Mouse (Mus musculus) embryonic stem cell, embryonic (primary cell): ENCODE data around the gene Gm17387.
"Not testable (repeated sequence)": the region's sequence is repeated elsewhere in the genome, so short reads cannot be mapped to it uniquely, and the experiment has no call there.

ENCODE experiments used
- CTCF ChIA-PET, 4 experiments: fragments of 300-600 bp in 2 of 4; fragments of 350-600 bp in 2 of 4; sonication (Branson Sonifier 250); formaldehyde crosslinking; loops; one replicate each; lab custom pipeline; 2022; ENCODE audit warnings: inconsistent platforms in 2 of 4; lab: Charles Lee
- POLR2A ChIA-PET, 4 experiments: fragments of 300-600 bp in 2 of 4; fragments of 350-600 bp in 2 of 4; sonication (Branson Sonifier 250); formaldehyde crosslinking; loops; one replicate each; lab custom pipeline; 2022; ENCODE audit warnings: antibody characterized with exemption in 4 of 4, inconsistent platforms in 1 of 4; lab: Charles Lee

The Gm17387 gene

GRCm38 (mm10) chr7:141006914-141007313 lies 22.0 kb upstream of the Gm17387 start:
- ChIA-PET POLR2A (interaction anchor here in 3 of 4 experiments (0.8 to 6.8 kb wide), 22 partner anchors 12 to 98 kb away, joined by 3 to 45 read pairs (median 4); partner anchors contain the start of genes B4galnt4 (in 1 of the 3), Gm45717 (in 1 of the 3), Ifitm1 (in 1 of the 3) and Ifitm2 (in 1 of the 3)), CTCF (interaction anchor here in 3 of 4 experiments (0.6 to 3.9 kb wide), 8 partner anchors 26 to 129 kb away, joined by 3 to 45 read pairs (median 6); partner anchors contain the start of gene Pgghg (in 1 of the 3))

- ChIA-PET POLR2A (interaction anchor here (0.6 to 6.8 kb wide), 42 partner anchors 8 to 151 kb away, joined by 3 to 45 read pairs (median 5); partner anchors contain the start of genes Ifitm1 (in 2 of the 4), Ifitm2 (in 2 of the 4), B4galnt4 (in 1 of the 4) and Gm45717 (in 1 of the 4)), CTCF (interaction anchor here (0.6 to 3.9 kb wide), 56 partner anchors 11 to 635 kb away, joined by 3 to 45 read pairs (median 4); partner anchors contain the start of gene Pgghg (in 1 of the 4))
Observed at GRCm38 (mm10) chr7:141008312-141008761, 20.6 kb upstream of the Gm17387 start.

GRCm38 (mm10) chr7:141008938-141009660 lies 19.8 kb upstream of the Gm17387 start:
- ChIA-PET CTCF (interaction anchor here (0.6 to 3.9 kb wide), 37 partner anchors 11 to 634 kb away, joined by 3 to 45 read pairs (median 4); partner anchors contain the start of gene Pgghg (in 1 of the 4)), POLR2A (interaction anchor here in 3 of 4 experiments (0.5 to 6.8 kb wide), 39 partner anchors 16 to 386 kb away, joined by 3 to 45 read pairs (median 5); partner anchors contain the start of genes Ifitm1 (in 2 of the 3), Ifitm2 (in 2 of the 3), B4galnt4 (in 1 of the 3) and Gm45717 (in 1 of the 3))

GRCm38 (mm10) chr7:141009665-141010064 lies 19.3 kb upstream of the Gm17387 start:
- POLR2A ChIA-PET, result interaction anchor here in 3 of 4 experiments (0.6 to 6.8 kb wide), 17 partner anchors 16 to 105 kb away, joined by 3 to 45 read pairs (median 4); partner anchors contain the start of genes Gm45717 (in 1 of the 3), Ifitm1 (in 1 of the 3) and Ifitm2 (in 1 of the 3)
- CTCF ChIA-PET, result interaction anchor here in 2 of 4 experiments (0.7 to 3.9 kb wide), 11 partner anchors 10 to 166 kb away, joined by 3 to 45 read pairs (median 11); partner anchors contain the start of gene Pgghg (in 1 of the 2)

- ChIA-PET POLR2A (interaction anchor here in 3 of 4 experiments (1.0 to 7.0 kb wide), 12 partner anchors 15 to 53 kb away, joined by 3 to 47 read pairs (median 9); partner anchors contain the start of genes Gm45717 (in 1 of the 3) and Ifitm2 (in 1 of the 3)), CTCF (interaction anchor here in 2 of 4 experiments (0.9 to 3.9 kb wide), 3 partner anchors 11 to 37 kb away, joined by 3 to 45 read pairs (median 3); no protein-coding TSS in a partner anchor)
Observed at GRCm38 (mm10) chr7:141010593-141010992, 18.3 kb upstream of the Gm17387 start, which contains the start of gene Ifitm3. Gene Ifitm3 (minus strand): TSS chr7:141010770.

GRCm38 (mm10) chr7:141011238-141011770 lies 17.6 kb upstream of the Gm17387 start:
- POLR2A ChIA-PET, result interaction anchor here in 2 of 4 experiments (1.0 to 7.0 kb wide), 10 partner anchors 10 to 54 kb away, joined by 3 to 47 read pairs (median 6); partner anchors contain the start of genes Gm45717 (in 1 of the 2) and Ifitm2 (in 1 of the 2)
- CTCF ChIA-PET, result interaction anchor here in 3 of 4 experiments (0.5 to 1.4 kb wide), 5 partner anchors 14 to 108 kb away, joined by 3 to 6 read pairs (median 3); no protein-coding TSS in a partner anchor

GRCm38 (mm10) chr7:141016707-141017697 lies 11.9 kb upstream of the Gm17387 start:
- ChIA-PET POLR2A (interaction anchor here in 3 of 4 experiments (0.5 to 7.0 kb wide), 12 partner anchors 9 to 985 kb away, joined by 3 to 47 read pairs (median 4); partner anchors contain the start of gene Rassf7 (in 1 of the 3)), CTCF (interaction anchor here in 2 of 4 experiments (0.7 to 0.9 kb wide), 2 partner anchors 32 to 161 kb away, joined by 3 read pairs; partner anchors contain the start of gene Gm45785 (in 1 of the 2))

GRCm38 (mm10) chr7:141017824-141018223 lies 11.1 kb upstream of the Gm17387 start, which contains the start of gene Ifitm6:
Gene Ifitm6 (minus strand): TSS chr7:141017924.
- CTCF ChIA-PET, result not testable (repeated sequence)
- POLR2A ChIA-PET, result interaction anchor here in 1 of 4 experiments (1.1 to 7.0 kb wide), 4 partner anchors 8 to 198 kb away, joined by 3 to 47 read pairs (median 4); partner anchors contain the start of gene Rassf7

- CTCF ChIA-PET, result interaction anchor here in 1 of 4 experiments (0.6 kb wide), 1 partner anchor 44 kb away, joined by 3 read pairs; no protein-coding TSS in a partner anchor
- POLR2A ChIA-PET, result interaction anchor here in 1 of 4 experiments (1.0 to 1.4 kb wide), 3 partner anchors 14 to 45 kb away, joined by 3 to 4 read pairs (median 4); no protein-coding TSS in a partner anchor
Observed at GRCm38 (mm10) chr7:141019028-141019427, 9.9 kb upstream of the Gm17387 start.

GRCm38 (mm10) chr7:141021489-141022449 lies 7.2 kb upstream of the Gm17387 start:
- ChIA-PET POLR2A (interaction anchor here (0.5 to 1.6 kb wide), 14 partner anchors 9 to 906 kb away, joined by 3 to 5 read pairs (median 3); partner anchors contain the start of genes Echs1 (in 1 of the 4) and Pgghg (in 1 of the 4)), CTCF (interaction anchor here (0.5 to 1.5 kb wide), 4 partner anchors 10 to 155 kb away, joined by 3 to 7 read pairs (median 4); partner anchors contain the start of gene Ifitm3 (in 1 of the 4))

GRCm38 (mm10) chr7:141024865-141025838 lies 3.8 kb upstream of the Gm17387 start:
- POLR2A ChIA-PET, result interaction anchor here (0.5 to 7.5 kb wide), 89 partner anchors 8 to 1230 kb away, joined by 3 to 115 read pairs (median 5); partner anchors contain the start of genes B4galnt4 (in 2 of the 4), Gm45785 (in 2 of the 4), Ifitm3 (in 2 of the 4) and Ifitm5 (in 2 of the 4)
- CTCF ChIA-PET, result interaction anchor here (0.6 to 2.6 kb wide), 12 partner anchors 15 to 444 kb away, joined by 3 to 14 read pairs (median 4); no protein-coding TSS in a partner anchor

- CTCF ChIA-PET, result interaction anchor here (0.6 to 2.6 kb wide), 19 partner anchors 15 to 443 kb away, joined by 3 to 14 read pairs (median 4); no protein-coding TSS in a partner anchor
- POLR2A ChIA-PET, result interaction anchor here (0.5 to 7.5 kb wide), 88 partner anchors 7 to 1231 kb away, joined by 3 to 115 read pairs (median 5); partner anchors contain the start of genes B4galnt4 (in 2 of the 4), Gm45785 (in 2 of the 4), Ifitm2 (in 2 of the 4) and Ifitm3 (in 2 of the 4)
Observed at GRCm38 (mm10) chr7:141026097-141026739, 2.7 kb upstream of the Gm17387 start.

GRCm38 (mm10) chr7:141026740-141027098 lies 2.2 kb upstream of the Gm17387 start:
- ChIA-PET POLR2A (interaction anchor here (0.7 to 7.5 kb wide), 55 partner anchors 12 to 205 kb away, joined by 3 to 115 read pairs (median 7); partner anchors contain the start of genes B4galnt4 (in 2 of the 4), Ifitm2 (in 2 of the 4), Ifitm3 (in 2 of the 4) and Ifitm5 (in 2 of the 4)), CTCF (interaction anchor here in 3 of 4 experiments (0.6 to 2.6 kb wide), 12 partner anchors 14 to 242 kb away, joined by 3 to 9 read pairs (median 3); no protein-coding TSS in a partner anchor)
